Mouse (Mus musculus) kidney, embryonic 14.5 days (tissue): Measurements from ENCODE around the gene Itpripl1. TPM values are rescaled to one million over a fixed set of nuclear protein-coding genes. Genes with fewer than 3 reads are reported as not detected.
"Not testable (repeated sequence)": the region's sequence is repeated elsewhere in the genome, so short reads cannot be mapped to it uniquely, and the experiment has no call there.

ENCODE experiments used
- ATAC-seq: fragments of 200-750 bp; cut with Nextera tagmentation; 2 replicates; pipeline ENCODE4 v1.8.0; 2017; ENCODE audit warnings: moderate number of reproducible peaks, mild to moderate bottlenecking, moderate TSS enrichment, moderate library complexity; ENCODE audit not compliant: low FRiP score, low TSS enrichment
- H3K27ac ChIP-seq: fragments of 300-500 bp; sonication (generic); 2 replicates; pipeline ENCODE4 v1.5.1; 2014; ENCODE audit warnings: low read depth, mild to moderate bottlenecking, low read length, moderate library complexity, mixed read lengths
- H3K27me3 ChIP-seq: fragments of 300-500 bp; sonication (generic); 2 replicates; pipeline ENCODE4 v1.6.1; 2014; ENCODE audit warnings: mild to moderate bottlenecking, low read length; ENCODE audit not compliant: control insufficient read depth, insufficient read depth
- H3K36me3 ChIP-seq: fragments of 300-500 bp; sonication (generic); 2 replicates; pipeline ENCODE4 v1.6.1; 2014; ENCODE audit warnings: low read length, mixed read lengths; ENCODE audit not compliant: control insufficient read depth, insufficient read depth
- H3K4me1 ChIP-seq: fragments of 300-500 bp; sonication (generic); 2 replicates; pipeline ENCODE4 v1.6.1; 2014; ENCODE audit warnings: low read length, mixed read lengths; ENCODE audit not compliant: control insufficient read depth, insufficient read depth
- H3K4me2 ChIP-seq: fragments of 300-500 bp; sonication (generic); replicated peaks from 2 replicates; pipeline ENCODE4 v1.6.1; 2014; ENCODE audit warnings: low read depth, mild to moderate bottlenecking, low read length
- H3K4me3 ChIP-seq: fragments of 300-500 bp; sonication (generic); 2 replicates; pipeline ENCODE4 v1.5.1; 2014; ENCODE audit warnings: mild to moderate bottlenecking, low read length
- H3K9ac ChIP-seq: fragments of 300-500 bp; sonication (generic); 2 replicates; pipeline ENCODE4 v1.6.1; 2014; ENCODE audit warnings: low read depth, mild to moderate bottlenecking, low read length, moderate library complexity
- H3K9me3 ChIP-seq: fragments of 300-500 bp; sonication (generic); 2 replicates; pipeline ENCODE4 v1.6.1; 2016; ENCODE audit warnings: low read length; ENCODE audit not compliant: control insufficient read depth
- WGBS: fragments of 180-500 bp; shearing (Covaris S2); extraction: QIAGEN DNeasy Blood & Tissue Kit; methylation state at CpG from one replicate; pipeline ENCODE4 v1.1.7; 2014; 5-methylcytosine and 5-hydroxymethylcytosine counted together
- polyA plus RNA-seq: library from polyadenylated mRNA; unstranded; fragments of >200 nt; fragmentation: Nextera tagmentation; extraction: Ambion mirVana; gene quantifications from 2 replicates; pipeline ENCODE4 v1.2.1, GENCODE M21; 2014

Gene Itpripl1
- polyA plus RNA-seq, 1 experiment from 2014 or later, result 22.7 TPM

DNA sequence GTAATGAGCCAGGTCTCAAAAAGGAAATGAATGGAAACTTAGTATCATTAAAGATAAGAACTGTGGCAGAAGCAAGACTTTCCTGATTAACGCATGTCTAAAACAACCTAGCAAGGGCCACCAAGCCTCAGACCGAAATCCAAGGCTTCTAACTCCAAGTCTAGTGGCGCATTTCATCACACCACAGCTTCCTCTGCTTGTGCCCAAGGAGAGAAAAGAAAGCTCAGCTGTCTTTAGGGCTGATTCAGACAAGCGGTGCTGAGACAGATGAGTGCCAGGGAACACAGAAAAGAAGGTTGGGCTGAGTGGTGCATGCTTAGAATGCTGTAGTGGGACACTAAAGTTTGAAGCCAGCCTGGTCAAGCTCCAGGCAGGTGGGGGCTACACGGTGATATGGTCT is 14.3 kb downstream of the Itpripl1 start:
- H3K36me3 ChIP-seq, result peaks cover 37% of the 10 kb centered on the region
- no peak overlapping the region for H3K4me3 ChIP-seq
- no peaks in the 10 kb centered on the region for H3K9me3 ChIP-seq
- no peaks in the 10 kb centered on the region for H3K27me3 ChIP-seq
- 91% methylated on average over 5 of the region's 5 CpGs for WGBS
- no peak for ATAC-seq
- no peak overlapping the region for H3K27ac ChIP-seq
- H3K4me1 ChIP-seq, result peaks cover 12% of the 10 kb centered on the region
- no peak overlapping the region for H3K4me2 ChIP-seq
- no peak overlapping the region for H3K9ac ChIP-seq

DNA sequence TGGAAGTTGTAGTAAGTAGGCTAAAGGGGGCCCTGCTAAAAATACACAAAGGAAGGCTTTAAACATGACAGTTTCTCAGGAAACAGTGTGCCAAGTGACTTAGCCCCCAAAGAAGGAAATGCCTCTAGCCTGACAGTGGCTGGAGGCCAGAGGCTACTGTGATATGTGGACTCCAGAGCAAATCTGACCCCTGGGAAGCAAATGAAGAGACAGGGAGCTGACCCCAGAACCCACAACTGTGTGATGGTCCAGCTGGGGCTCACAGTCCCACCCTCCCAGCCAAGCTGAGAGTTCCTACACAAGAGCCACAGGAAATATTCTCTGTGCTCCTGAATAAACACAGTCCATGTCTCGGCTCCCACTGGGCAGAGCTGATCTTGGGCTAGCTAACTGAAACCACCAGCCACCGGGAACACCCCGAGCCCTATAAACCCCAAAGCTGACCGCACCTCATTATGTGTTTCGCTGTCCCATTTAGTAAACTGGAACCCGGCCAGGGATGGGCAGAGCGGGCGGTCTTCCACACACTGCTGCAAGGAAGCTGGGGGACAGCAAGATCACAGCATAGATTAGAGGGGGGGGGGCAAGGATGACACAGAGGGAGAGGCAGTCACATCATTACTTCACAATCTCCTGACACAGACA is 21.5 kb downstream of the Itpripl1 start:
- H3K27me3 ChIP-seq, result no peaks in the 10 kb centered on the region
- H3K4me3 ChIP-seq, result no peak overlapping the region
- ATAC-seq, result no peak
- 93% methylated on average over 8 of the region's 8 CpGs for WGBS
- peaks cover 82% of the 10 kb centered on the region for H3K36me3 ChIP-seq
- no peak overlapping the region for H3K4me2 ChIP-seq
- no peaks in the 10 kb centered on the region for H3K9me3 ChIP-seq
- no peaks in the 10 kb centered on the region for H3K4me1 ChIP-seq
- H3K9ac ChIP-seq, result no peak overlapping the region
- H3K27ac ChIP-seq, result no peak overlapping the region

DNA sequence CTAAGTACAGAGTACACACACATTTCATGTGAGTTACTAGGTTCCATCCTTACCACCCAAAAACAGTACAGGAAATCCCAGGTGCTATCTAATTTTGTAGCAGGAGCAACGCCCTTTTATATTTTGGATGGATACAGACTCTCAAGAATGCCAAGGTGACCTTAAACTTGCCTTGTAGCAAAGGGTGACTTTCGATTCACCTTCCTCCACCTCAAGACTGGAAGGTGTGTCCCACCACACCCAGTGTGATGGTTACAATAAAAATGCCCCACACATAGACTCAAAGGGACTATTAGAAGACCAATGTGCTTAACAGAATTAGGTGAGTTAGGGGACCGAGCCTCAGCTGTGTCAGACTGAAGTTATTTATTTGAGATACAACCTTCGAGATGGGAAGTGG is 34.3 kb downstream of the Itpripl1 start:
- H3K9ac ChIP-seq, result no peak overlapping the region
- H3K4me1 ChIP-seq, result no peaks in the 10 kb centered on the region
- no peak overlapping the region for H3K4me3 ChIP-seq
- no peaks in the 10 kb centered on the region for H3K27me3 ChIP-seq
- H3K9me3 ChIP-seq, result no peaks in the 10 kb centered on the region
- no peak for ATAC-seq
- no peak overlapping the region for H3K4me2 ChIP-seq
- H3K36me3 ChIP-seq, result peaks cover 77% of the 10 kb centered on the region
- no peak overlapping the region for H3K27ac ChIP-seq
- 88% methylated on average over 4 of the region's 4 CpGs for WGBS

DNA sequence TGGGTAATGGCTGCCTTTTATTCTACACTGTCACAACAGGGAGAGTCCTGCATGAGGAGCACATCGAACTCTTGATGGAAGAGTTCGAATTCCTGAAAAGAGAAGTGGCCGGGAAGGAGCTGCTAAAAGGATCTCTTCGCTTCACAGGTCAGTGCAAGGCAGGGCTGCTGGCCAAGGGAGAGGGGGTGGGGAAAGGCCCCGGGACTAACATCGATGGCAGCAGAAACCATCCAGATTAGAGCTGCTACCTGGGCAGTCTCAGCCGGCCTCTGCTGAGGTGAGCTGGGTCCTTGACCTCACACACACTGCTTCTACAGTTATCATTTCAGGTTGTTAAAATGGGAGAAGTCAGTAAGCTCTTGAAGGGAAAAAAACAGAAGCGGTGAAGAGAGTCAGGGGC is 51.2 kb downstream of the Itpripl1 start:
- Histone ChIP-seq H3K4me2 (no peak overlapping the region), H3K27me3 (no peaks in the 10 kb centered on the region), H3K9ac (no peak overlapping the region), H3K36me3 (no peaks in the 10 kb centered on the region; the same call in 1 of the 2 replicates), H3K9me3 (no peaks in the 10 kb centered on the region), H3K4me3 (no peak overlapping the region), H3K27ac (no peak overlapping the region), H3K4me1 (no peaks in the 10 kb centered on the region)
- ATAC-seq, result no peak
- WGBS, result 77% methylated on average over 8 of the region's 8 CpGs

DNA sequence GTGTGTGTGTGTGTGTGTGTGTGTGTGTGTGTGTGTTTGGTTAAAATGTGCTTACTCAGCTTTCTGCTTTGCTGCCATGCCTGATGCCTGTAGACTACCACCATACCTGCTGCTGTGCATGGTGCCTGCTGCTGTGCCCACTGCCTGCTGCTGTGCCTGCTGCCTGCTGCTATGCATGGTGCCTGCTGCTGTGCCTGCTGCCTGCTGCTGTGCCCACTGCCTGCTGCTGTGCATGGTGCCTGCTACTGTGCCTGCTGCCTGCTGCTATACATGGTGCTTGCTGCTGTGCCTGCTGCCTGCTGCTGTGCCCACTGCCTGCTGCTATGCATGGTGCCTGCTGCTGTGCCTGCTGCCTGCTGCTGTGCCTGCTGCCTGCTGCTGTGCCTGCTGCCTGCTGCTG is 53.1 kb downstream of the Itpripl1 start:
- not testable (repeated sequence) for H3K9ac ChIP-seq, H3K36me3 ChIP-seq, H3K27me3 ChIP-seq, ATAC-seq, H3K4me1 ChIP-seq, H3K9me3 ChIP-seq, H3K27ac ChIP-seq, H3K4me2 ChIP-seq, H3K4me3 ChIP-seq

Other genes with a start within 250 kb of the Itpripl1 start
- gene Sppl2a, start 210.2 kb downstream of the Itpripl1 start, polyA plus RNA-seq, result 39.1 and 47.0 TPM in 2 replicates
- gene Ap4e1, start 134.7 kb downstream of the Itpripl1 start, polyA plus RNA-seq, result 4.5 and 11.1 TPM in 2 replicates
- gene Blvra, start 72.8 kb downstream of the Itpripl1 start, polyA plus RNA-seq, result 39.6 and 43.4 TPM in 2 replicates
- gene Ncaph, start 9.5 kb downstream of the Itpripl1 start, polyA plus RNA-seq, result 67.3 and 103 TPM in 2 replicates
- 2.7 and 3.6 TPM in 2 replicates for gene 1810024B03Rik, start 64.8 kb upstream of the Itpripl1 start, polyA plus RNA-seq
- gene Snrnp200, start 64.9 kb upstream of the Itpripl1 start, polyA plus RNA-seq, result 62.7 and 85.9 TPM in 2 replicates
- gene Ciao1, start 104.4 kb upstream of the Itpripl1 start, polyA plus RNA-seq, result 60.1 and 62.5 TPM in 2 replicates
- 13.5 and 19.8 TPM in 2 replicates for gene Tmem127, start 104.5 kb upstream of the Itpripl1 start, polyA plus RNA-seq
- gene Stard7, start 126.8 kb upstream of the Itpripl1 start, polyA plus RNA-seq, result 53.0 and 102 TPM in 2 replicates
- gene Dusp2, start 192.7 kb upstream of the Itpripl1 start, polyA plus RNA-seq, result 13.0 and 14.2 TPM in 2 replicates
- not detected in 2 replicates for gene Astl, start 195.2 kb upstream of the Itpripl1 start, polyA plus RNA-seq
- 0.69 and 1.8 TPM in 2 replicates for gene Adra2b, start 219.8 kb upstream of the Itpripl1 start, polyA plus RNA-seq